Mouse (Mus musculus): ENCODE measurements around the gene Bcl2l2.

The Bcl2l2 gene

DNA sequence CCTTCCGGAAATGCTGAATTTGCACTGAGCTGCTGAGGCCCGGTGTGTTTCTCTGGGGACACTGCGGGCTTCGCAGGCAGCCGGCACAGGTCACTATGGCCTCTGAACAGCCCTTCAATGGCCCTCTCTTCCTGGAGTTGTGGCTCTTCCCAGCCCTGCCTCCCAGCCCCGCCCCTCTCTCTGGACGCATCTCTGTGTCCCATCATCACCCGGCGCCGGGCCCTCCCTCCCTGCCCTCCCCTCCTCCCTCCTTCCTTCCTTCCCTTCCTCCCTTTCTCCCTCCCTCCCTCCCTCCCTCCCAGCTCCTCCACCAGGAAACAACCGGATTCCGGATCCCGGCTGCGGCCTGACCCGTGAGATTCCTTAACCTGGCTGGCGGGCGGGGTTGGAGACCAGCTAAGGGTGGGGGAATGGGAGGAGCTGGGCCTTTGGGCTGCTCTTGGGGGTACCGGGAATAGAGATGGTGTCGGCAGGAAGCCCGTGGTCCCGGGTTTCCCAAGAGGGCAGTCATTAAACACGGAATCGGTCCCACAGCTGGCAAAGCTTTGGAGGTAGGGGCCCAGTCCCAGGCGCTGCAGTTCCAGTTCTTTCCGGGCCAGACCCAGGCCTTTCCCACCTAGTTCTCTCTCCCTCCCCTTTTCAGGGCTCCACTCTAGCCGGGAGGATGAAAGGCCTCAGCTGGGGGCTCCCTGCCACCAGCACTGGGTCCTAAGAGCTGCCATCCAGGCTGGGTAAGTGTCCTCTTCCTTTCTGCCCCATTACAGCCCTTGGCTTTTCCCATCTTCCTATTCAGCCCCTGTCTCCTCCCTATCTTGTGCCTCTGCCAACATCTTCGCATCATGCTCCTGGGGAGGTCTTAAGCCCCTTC, at the start of gene Bcl2l2, which contains the start of gene Gm20521:
Gene Bcl2l2, plus strand, starts transcription at position 224 of the 868 bp plus-strand sequence.
Gene Gm20521, plus strand, starts transcription at position 288 of the 868 bp plus-strand sequence.
- DNase-seq: peak; percentile 90 to 95

DNA sequence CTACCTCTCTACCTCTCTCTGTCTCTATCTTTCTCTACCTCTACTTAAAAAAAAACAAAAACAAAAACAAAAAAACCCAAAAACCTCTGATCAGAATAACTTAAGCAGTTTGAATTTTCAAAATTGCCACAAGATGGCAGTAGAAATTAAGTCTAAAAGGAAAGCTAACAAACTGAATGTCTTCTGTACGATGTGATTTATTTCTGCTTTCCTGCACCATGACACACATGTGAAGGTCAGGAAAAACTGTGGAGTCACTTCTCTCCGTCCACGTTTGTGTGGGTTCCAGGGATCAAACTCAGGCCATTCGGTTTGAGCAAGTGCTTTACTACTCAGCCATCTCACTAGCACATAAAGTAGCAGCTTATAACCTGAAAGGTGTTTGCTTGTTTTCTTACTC, 39.7 kb upstream of the Bcl2l2 start:
- DNase-seq: peak; percentile 18 to 53

DNA sequence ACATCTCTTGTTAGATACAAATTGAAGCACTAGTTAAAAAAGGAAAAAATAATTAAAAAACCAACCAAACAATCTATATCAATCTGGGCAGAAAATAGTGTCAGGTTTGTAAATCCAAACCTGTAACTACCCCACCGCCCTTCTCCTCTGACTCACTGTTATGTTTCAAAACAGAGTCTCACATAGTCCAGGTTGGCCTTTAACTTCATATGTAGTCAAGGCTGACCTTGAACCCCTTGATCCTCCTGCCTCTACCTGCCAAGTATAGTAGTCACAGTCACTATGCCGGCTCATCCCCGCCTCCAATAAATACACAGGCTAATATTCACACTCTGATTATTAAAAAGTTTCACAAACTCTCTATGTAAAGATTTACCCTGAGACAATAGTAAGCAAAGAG, 27.5 kb upstream of the Bcl2l2 start:
- no peak for DNase-seq

- no peak for DNase-seq
Measured at GRCm38 (mm10) chr14:54856703-54857102, 26.5 kb upstream of the Bcl2l2 start.

DNA sequence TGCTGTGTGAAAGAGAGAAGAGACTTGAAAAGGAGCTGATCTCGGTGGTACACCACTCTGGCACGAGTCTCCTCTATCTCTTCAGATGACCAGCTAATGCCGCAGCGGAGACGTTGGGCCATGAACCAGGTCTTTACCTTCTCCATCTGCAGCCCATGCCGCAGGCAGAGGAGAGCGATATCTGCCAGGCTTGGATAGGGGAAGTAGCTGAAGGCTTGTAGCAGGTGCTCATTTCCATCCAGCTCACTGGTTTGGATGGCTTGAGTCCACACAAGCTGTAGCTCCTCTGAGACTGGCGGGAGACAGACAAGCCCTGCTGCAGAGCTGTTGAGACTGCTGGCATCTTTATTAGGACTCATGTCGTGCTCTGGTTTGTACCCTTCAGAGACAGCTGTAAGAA, 25.3 kb upstream of the Bcl2l2 start:
- DNase-seq: no peak

DNA sequence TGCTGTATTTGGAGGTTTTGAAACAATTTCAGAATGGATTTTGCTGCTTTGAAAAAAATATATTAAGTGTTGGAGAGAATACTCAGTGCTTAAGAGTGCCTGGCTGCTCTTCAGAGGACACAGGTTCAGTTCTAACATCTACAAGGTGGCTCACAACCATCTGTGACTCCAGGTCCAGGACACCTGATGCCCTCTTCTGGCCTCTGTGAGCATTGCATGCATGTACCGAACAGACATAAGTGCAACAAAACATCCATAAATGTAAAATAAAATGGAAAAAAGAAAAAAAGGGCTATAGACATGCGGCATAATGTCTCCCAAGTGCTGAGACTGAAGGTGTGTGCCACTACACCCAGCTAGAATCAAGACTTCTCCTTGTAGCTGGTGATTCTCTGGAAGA, 22.7 kb upstream of the Bcl2l2 start:
- peak; percentile 75 to 87 for DNase-seq

- peak; percentile 96 for DNase-seq
Measured at GRCm38 (mm10) chr14:54863501-54864312, 19.5 kb upstream of the Bcl2l2 start.

GRCm38 (mm10) chr14:54864313-54865036, 18.7 kb upstream of the Bcl2l2 start:
- no peak for DNase-seq

DNA sequence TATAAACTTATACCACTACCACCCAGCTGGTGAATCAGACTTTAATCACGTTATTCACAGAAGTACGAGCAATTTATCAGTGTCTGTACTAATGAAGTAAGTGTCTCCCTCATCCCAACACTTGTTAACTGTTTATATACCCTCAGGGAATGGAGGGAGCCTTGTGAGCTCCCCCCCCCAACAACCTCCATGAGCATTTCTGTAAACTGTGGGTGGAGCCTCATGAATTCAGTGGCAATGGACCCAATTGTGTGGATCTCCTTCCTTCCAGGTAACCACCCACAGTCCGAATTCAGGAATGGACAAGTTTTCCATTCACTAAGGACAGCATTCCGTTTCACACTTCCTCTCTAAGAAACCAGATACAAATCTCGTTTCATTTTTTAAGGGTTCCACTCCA, 17.6 kb upstream of the Bcl2l2 start:
- no peak for DNase-seq

- no peak for DNase-seq
Measured at GRCm38 (mm10) chr14:54866268-54866667, 16.9 kb upstream of the Bcl2l2 start.

DNA sequence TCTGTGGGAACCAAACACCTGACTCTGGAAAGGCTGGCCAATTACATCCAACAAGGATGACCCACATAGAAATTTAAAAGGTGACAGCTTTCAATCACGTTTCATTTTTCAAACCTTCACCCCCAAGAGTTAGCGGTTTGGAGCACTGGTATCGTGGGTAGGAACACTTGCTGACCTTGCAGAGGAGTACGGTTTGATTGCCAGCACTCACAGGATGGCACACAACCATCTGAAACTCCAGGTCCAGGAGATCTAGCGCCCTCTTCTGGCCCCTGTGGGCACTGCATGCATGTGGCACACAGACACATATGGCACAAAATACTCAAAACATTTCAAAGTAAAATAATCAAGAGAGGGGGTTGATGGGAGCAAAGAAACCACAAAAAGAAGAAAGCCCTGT, 16.2 kb upstream of the Bcl2l2 start:
- DNase-seq: peak in 1 of 2 experiments; percentile 39

GRCm38 (mm10) chr14:54868026-54868425, 15.2 kb upstream of the Bcl2l2 start:
- DNase-seq: no peak

GRCm38 (mm10) chr14:54870861-54871260, 12.3 kb upstream of the Bcl2l2 start, which contains the start of gene Homez:
Gene Homez, minus strand, starts transcription at chr14:54870961.
- DNase-seq: no peak

DNA sequence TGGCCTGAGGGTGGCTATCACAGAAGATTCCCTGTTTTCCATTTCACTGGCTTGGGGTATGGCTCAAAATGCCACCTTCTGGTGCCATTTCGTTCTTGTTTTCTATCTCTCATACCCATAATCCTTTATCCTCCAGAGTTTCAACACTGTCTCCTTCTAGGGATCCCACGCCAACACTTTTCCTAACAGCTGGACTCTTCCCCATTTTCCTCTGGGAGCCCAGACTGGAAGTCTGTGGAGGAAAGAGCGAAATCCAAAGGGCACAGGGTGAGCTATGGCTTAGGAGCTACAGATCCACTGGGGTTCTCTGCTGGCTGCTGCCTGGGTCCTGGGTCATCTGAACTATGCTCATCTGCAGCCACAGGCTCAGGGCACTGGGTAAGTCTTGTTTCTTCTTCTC, 9.0 kb upstream of the Bcl2l2 start:
- DNase-seq: no peak

GRCm38 (mm10) chr14:54875844-54876538, 7.2 kb upstream of the Bcl2l2 start:
- DNase-seq: peak; percentile 43 to 58

GRCm38 (mm10) chr14:54876539-54877047, 6.6 kb upstream of the Bcl2l2 start:
- peak; percentile 91 to 95 for DNase-seq

DNA sequence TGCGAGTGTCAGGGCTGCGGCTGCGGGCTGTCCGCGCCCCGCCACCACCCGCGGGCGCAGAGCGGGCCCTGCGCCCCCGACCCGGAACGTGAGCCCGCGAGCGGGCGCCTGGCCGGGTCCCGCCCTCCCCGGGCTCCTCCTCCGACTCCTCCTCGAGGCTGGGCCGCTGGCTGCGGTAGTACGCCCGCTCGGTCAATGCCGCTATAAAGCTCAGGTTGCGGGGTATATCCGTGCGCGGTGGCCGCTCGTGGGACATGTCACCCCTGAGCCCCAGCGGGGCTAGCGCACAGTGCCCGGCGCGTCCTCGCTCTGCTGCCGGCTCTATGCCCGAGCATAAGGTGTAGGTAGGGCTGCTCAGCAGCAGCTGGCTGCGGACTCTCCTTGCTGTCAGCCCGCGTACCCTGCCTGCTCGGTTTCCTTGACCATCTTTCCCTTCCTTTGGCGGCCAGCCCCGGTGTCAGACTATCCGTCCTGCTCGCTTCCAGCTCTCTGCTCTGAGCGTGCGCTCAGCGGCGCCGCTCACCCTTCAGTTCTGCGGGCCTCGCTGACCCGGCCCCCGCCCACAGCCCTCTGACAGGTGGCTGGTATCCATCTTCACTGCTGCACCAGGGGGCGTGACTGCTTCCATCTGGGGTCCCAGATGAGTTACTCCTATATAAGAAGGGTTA, 6.0 kb upstream of the Bcl2l2 start, which contains the start of gene Ppp1r3e:
Gene Ppp1r3e, minus strand, starts transcription at position 503 of the 668 bp plus-strand sequence.
- DNase-seq: peak; percentile 76 to 88

DNA sequence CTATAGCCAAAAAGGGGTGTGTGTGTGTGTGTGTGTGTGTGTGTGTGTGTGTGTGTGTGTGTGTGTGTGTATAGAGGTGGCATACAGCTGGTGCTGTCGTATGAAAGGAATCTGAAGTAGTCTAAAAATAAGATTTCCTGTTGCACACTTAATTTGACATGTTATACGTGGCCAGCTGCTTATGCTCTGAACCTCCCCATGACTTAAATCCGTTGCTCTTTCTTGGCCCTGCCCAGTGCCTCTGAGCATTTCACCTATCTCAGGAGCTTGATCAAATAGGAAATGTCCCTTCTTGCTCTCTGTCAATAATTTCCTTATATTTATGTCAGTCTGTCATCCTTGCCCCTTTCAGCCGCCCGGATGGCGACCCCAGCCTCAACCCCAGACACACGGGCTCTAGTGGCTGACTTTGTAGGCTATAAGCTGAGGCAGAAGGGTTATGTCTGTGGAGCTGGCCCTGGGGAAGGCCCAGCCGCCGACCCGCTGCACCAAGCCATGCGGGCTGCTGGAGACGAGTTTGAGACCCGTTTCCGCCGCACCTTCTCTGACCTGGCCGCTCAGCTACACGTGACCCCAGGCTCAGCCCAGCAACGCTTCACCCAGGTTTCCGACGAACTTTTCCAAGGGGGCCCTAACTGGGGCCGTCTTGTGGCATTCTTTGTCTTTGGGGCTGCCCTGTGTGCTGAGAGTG, 990 bp downstream of the Bcl2l2 start:
- DNase-seq: peak in 1 of 2 experiments; percentile 29

DNA sequence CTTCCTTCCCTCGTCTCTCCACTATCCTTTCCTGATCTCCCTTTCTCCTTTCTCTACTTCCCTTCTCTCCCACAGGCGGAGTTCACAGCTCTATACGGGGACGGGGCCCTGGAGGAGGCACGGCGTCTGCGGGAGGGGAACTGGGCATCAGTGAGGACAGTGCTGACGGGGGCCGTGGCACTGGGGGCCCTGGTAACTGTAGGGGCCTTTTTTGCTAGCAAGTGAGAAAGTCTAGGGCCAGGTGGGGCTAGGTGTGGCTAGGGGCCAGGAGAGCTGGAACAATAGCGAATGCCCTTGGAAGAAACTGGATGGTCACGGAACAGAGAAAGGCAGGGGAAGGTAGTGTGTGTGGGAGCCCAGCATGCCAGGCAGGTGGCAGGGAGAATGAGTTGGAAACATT, 2.1 kb downstream of the Bcl2l2 start:
- no peak for DNase-seq

DNA sequence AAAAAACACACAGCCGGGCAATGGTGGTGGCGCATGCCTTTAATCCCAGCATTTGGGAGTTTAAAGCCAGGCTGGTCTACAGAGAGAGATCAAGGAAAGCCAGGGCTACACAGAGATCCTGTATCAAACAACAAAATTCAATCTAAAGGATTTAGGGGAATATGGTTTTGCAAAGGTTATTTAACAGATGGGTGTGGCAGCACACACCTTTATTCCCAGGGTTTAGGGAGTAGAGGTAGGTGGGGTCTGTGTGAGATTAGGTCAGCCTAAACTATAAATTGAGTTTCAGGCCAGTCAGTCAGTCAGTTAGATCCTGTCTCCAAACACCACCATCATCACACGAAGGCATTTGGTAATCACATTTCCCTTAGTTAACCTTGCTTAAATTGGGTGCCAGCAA, 9.0 kb downstream of the Bcl2l2 start, which contains the start of gene Pabpn1:
Gene Pabpn1, plus strand, starts transcription at position 301 of the 400 bp plus-strand sequence.
- no peak for DNase-seq

Data from kidney, postnatal 36 days (tissue).